ENCODE assay signal across 8 mouse cellular contexts in genomic region chr9:96758749-96759597, GRCm38 (mm10). TPM values are rescaled to one million over a fixed set of nuclear protein-coding genes. Genes with fewer than 3 reads are reported as not detected.
DNase-seq lines count a peak whose midpoint lies in the region; ATAC-seq lines count a peak whose summit lies in the region.

No protein-coding gene starts in this region.

- ATAC-seq in hindbrain, embryonic 15.5 days (ENCODE audit: low FRiP score, low read depth), result peak; percentile 94

- 13% methylated on average over 22 of the region's 22 CpGs for WGBS in hindbrain, embryonic 15.5 days

- peak overlapping the region; percentile 69 for H3K27ac ChIP-seq in hindbrain, embryonic 15.5 days (replicated peaks)

- H3K4me3 ChIP-seq in hindbrain, embryonic 15.5 days, result peak overlapping the region; percentile 31

- peak overlapping the region; percentile 52 for H3K4me2 ChIP-seq in hindbrain, embryonic 15.5 days

- 0 out of 2 replicates have a peak, but pooled peaks cover 4% of the 10 kb centered on the region for H3K4me1 ChIP-seq in hindbrain, embryonic 15.5 days (replicated peaks)

- H3K9ac ChIP-seq in hindbrain, embryonic 15.5 days, result 0 out of 2 replicates have a peak overlapping the region, but pooled peaks have one; percentile 6

- H3K27me3 ChIP-seq in hindbrain, embryonic 15.5 days, result no peaks in the 10 kb centered on the region

- no peaks in the 10 kb centered on the region for H3K9me3 ChIP-seq in hindbrain, embryonic 15.5 days

- H3K36me3 ChIP-seq in hindbrain, embryonic 15.5 days, result no peaks in the 10 kb centered on the region

- DNase-seq in WW6 (ENCODE audit: low read depth, low spot score), result peak; percentile 80
- DNase-seq in cerebellum, postnatal 25 days, result peak; percentile 74 to 75
- peak; percentile 35 to 66 for DNase-seq in frontal cortex, postnatal 25 days (ENCODE audit: low spot score in 2 of 2)
- DNase-seq in layer of hippocampus, postnatal 36 days, result peak; percentile 73 to 76
- DNase-seq in lung, postnatal 25 days (ENCODE audit: low spot score), result peak; percentile 91
- peak; percentile 94 for DNase-seq in retina, postnatal 1 day
- peak; percentile 34 for DNase-seq in urinary bladder, adult 2 months (ENCODE audit: low spot score)

RNA-seq across cellular contexts. Expression of gene Zbtb38, which starts 6.3 kb away (rescaled TPM):
- 41.5 and 46.1 TPM in 2 replicates for polyA plus RNA-seq in hindbrain, embryonic 15.5 days (2015; fragmentation: Nextera tagmentation; extraction: Ambion mirVana)
- total RNA-seq in layer of hippocampus, postnatal 36 days (2021), result 10 to 100 TPM; 56.4 to 63.4 TPM
- polyA plus RNA-seq in urinary bladder, adult 2 months (2012; rRNA removed), result 8.1 and 14.3 TPM in 2 replicates

Comparison
In these comparisons a context has a peak if more than half of its experiments do, and no peak if none do; other contexts are left out.
1. Peak in every context shown above with its lines: DNase-seq, ATAC-seq, H3K4me3 ChIP-seq and H3K27ac ChIP-seq.
2. DNase-seq: peak in every context shown above with its lines; median percentile 94 in retina, postnatal 1 day; 91 in lung, postnatal 25 days; 80 in WW6; 74 in cerebellum, postnatal 25 days; 74 in layer of hippocampus, postnatal 36 days; 50 in frontal cortex, postnatal 25 days; 34 in urinary bladder, adult 2 months.